7 mouse cellular contexts compared by ENCODE assay signal in the genomic region with DNA sequence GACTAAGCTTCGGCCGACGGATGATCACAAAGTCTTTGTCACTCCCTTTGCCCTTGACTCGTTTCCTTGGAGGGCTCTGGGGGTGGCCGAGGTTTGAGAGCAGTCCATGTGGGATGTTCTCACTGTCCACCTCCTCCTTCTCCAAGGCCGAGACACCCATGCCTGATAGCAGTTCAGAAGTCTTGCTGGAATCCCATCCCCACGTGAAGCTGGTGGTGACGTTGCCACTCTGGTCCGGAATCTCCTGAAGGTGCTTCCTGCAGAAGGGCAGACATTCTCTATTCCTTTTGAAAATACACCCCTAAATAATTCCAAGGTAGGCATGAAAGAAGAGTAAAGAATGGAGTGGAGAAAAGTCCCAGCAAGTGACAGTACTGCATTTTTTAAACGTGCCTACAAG. TPM values are rescaled to one million over a fixed set of nuclear protein-coding genes. Genes with fewer than 3 reads are reported as not detected.
DNase-seq lines count a peak whose midpoint lies in the region; ATAC-seq lines count a peak whose summit lies in the region.

No protein-coding gene starts in this region.

- peaks cover 18% of the 10 kb centered on the region for H3K36me3 ChIP-seq in lung, embryonic 16.5 days (ENCODE audit: control insufficient read depth, insufficient read depth, low read length)
- peaks cover 33% of the 10 kb centered on the region for H3K36me3 ChIP-seq in forebrain, embryonic 14.5 days (ENCODE audit: control insufficient read depth, insufficient read depth, low read length)
- H3K36me3 ChIP-seq in liver, embryonic 13.5 days = peaks cover 43% of the 10 kb centered on the region

- H3K27me3 ChIP-seq in lung, embryonic 16.5 days (ENCODE audit: control insufficient read depth, insufficient read depth, low read depth, low read length) = no peaks in the 10 kb centered on the region
- no peaks in the 10 kb centered on the region for H3K27me3 ChIP-seq in forebrain, embryonic 14.5 days (replicated peaks; ENCODE audit: control insufficient read depth, insufficient read depth, low read length)
- no peaks in the 10 kb centered on the region for H3K27me3 ChIP-seq in liver, embryonic 13.5 days

- peaks cover 27% of the 10 kb centered on the region for H3K4me1 ChIP-seq in lung, embryonic 16.5 days (replicated peaks; ENCODE audit: control insufficient read depth, insufficient read depth, low read length)
- H3K4me1 ChIP-seq in forebrain, embryonic 14.5 days (ENCODE audit: control insufficient read depth, insufficient read depth, low read length) = peaks cover 12% of the 10 kb centered on the region
- H3K4me1 ChIP-seq in liver, embryonic 13.5 days (replicated peaks) = peaks cover 48% of the 10 kb centered on the region

- no peaks in the 10 kb centered on the region for H3K9me3 ChIP-seq in lung, embryonic 16.5 days (ENCODE audit: control insufficient read depth, low read length)
- no peaks in the 10 kb centered on the region for H3K9me3 ChIP-seq in forebrain, embryonic 14.5 days (replicated peaks; ENCODE audit: control insufficient read depth, low read length)
- no peaks in the 10 kb centered on the region for H3K9me3 ChIP-seq in liver, embryonic 13.5 days (replicated peaks)

- peak overlapping the region; percentile 61 for H3K9ac ChIP-seq in lung, embryonic 16.5 days (ENCODE audit: low read length)
- peak overlapping the region; percentile 64 for H3K9ac ChIP-seq in forebrain, embryonic 14.5 days (ENCODE audit: low read length)
- H3K9ac ChIP-seq in liver, embryonic 13.5 days = peak overlapping the region; percentile 80

- peak overlapping the region; percentile 80 for H3K4me3 ChIP-seq in lung, embryonic 16.5 days (ENCODE audit: low read length)
- H3K4me3 ChIP-seq in forebrain, embryonic 14.5 days (ENCODE audit: low read depth, low read length) = peak overlapping the region; percentile 73
- peak overlapping the region; percentile 97 for H3K4me3 ChIP-seq in liver, embryonic 13.5 days (replicated peaks)

- no peak for ATAC-seq in lung, embryonic 16.5 days (ENCODE audit: low read depth)
- ATAC-seq in forebrain, embryonic 14.5 days = no peak
- ATAC-seq in liver, embryonic 13.5 days (ENCODE audit: low read depth) = no peak

- 8% methylated on average over 10 of the region's 10 CpGs for WGBS in lung, embryonic 16.5 days
- WGBS in forebrain, embryonic 14.5 days = 23% methylated on average over 10 of the region's 10 CpGs
- 20% methylated on average over 10 of the region's 10 CpGs for WGBS in liver, embryonic 13.5 days (ENCODE audit: insufficient replicate concordance)

- H3K4me2 ChIP-seq in lung, embryonic 16.5 days (ENCODE audit: low read depth, low read length) = peak overlapping the region; percentile 69
- H3K4me2 ChIP-seq in forebrain, embryonic 14.5 days (ENCODE audit: low read length) = peak overlapping the region; percentile 69
- H3K4me2 ChIP-seq in liver, embryonic 13.5 days = peak overlapping the region; percentile 86

- DNase-seq in lung, postnatal 14 days = no peak
- DNase-seq in cerebellum, adult 18-20 months = peak; percentile 17 to 26
- no peak for DNase-seq in forebrain, embryonic 14.5 days (ENCODE audit: low spot score)
- DNase-seq in liver, embryonic 13.5 days = no peak
- no peak for DNase-seq in frontal cortex, postnatal 14 days (ENCODE audit: low spot score in 2 of 2)
- no peak for DNase-seq in frontal cortex, postnatal 36 days (ENCODE audit: low spot score in 2 of 2)

- H3K27ac ChIP-seq in lung, embryonic 16.5 days (ENCODE audit: low read length) = no peak overlapping the region
- no peak overlapping the region for H3K27ac ChIP-seq in forebrain, embryonic 14.5 days (ENCODE audit: low read depth, low read length)
- H3K27ac ChIP-seq in liver, embryonic 13.5 days = peak overlapping the region; percentile 61

RNA-seq across cellular contexts. Expression of a gene that starts 0.9 kb away (rescaled TPM):
- 2.8 and 3.2 TPM in 2 replicates for polyA plus RNA-seq in lung, embryonic 16.5 days (2015; fragmentation: Nextera tagmentation; extraction: Ambion mirVana)
- 5.0 and 7.3 TPM in 2 replicates for polyA plus RNA-seq in forebrain, embryonic 14.5 days (2014; fragmentation: Nextera tagmentation; extraction: Ambion mirVana)
- 2.0 and 2.2 TPM in 2 replicates for polyA plus RNA-seq in liver, embryonic 13.5 days (2015; fragmentation: Nextera tagmentation; extraction: Ambion mirVana)

RNA-seq across cellular contexts. Expression of a gene that starts 15.8 kb away (rescaled TPM):
- 60.2 and 67.4 TPM in 2 replicates for polyA plus RNA-seq in lung, embryonic 16.5 days (2015; fragmentation: Nextera tagmentation; extraction: Ambion mirVana)
- polyA plus RNA-seq in forebrain, embryonic 14.5 days (2014; fragmentation: Nextera tagmentation; extraction: Ambion mirVana) = 49.2 and 55.7 TPM in 2 replicates
- 26.8 and 34.9 TPM in 2 replicates for polyA plus RNA-seq in liver, embryonic 13.5 days (2015; fragmentation: Nextera tagmentation; extraction: Ambion mirVana)

Comparison
In these comparisons a context has a peak if more than half of its experiments do, and no peak if none do; other contexts are left out.
1. DNase-seq: peak in cerebellum, adult 18-20 months (2 of 2); none in lung, postnatal 14 days (single experiment), forebrain, embryonic 14.5 days (single experiment), liver, embryonic 13.5 days (single experiment), frontal cortex, postnatal 14 days (0 of 2) and frontal cortex, postnatal 36 days (0 of 2).
2. Peak in every context shown above with its lines, with median percentiles within 50 percentile points of each other: H3K4me2 ChIP-seq, H3K4me3 ChIP-seq and H3K9ac ChIP-seq.